Comparison of ENCODE assay signal across 9 mouse cellular contexts in genomic region chr8:122537033-122537432, GRCm38 (mm10). TPM values are rescaled to one million over a fixed set of nuclear protein-coding genes. Genes with fewer than 3 reads are reported as not detected.
DNase-seq lines count a peak whose midpoint lies in the region; ATAC-seq and TF ChIP-seq lines count a peak whose summit lies in the region.
"Had no signal": no experiment of that assay in that cellular context is flagged by ENCODE, and none has a peak within 500 bp of the region (broad histone marks: within the 10 kb centered on the region; RNA-seq: fewer than 3 reads in every experiment).

No protein-coding gene starts in this region.

- no peaks in the 10 kb centered on the region; the same call in 1 of the 2 replicates for H3K36me3 ChIP-seq in intestine, postnatal 0 days (ENCODE audit: control insufficient read depth, insufficient read depth)
- H3K36me3 ChIP-seq in liver, postnatal 0 days (replicated peaks; ENCODE audit: insufficient read depth, low read length): 0 out of 2 replicates have a peak, but pooled peaks cover 2% of the 10 kb centered on the region
- H3K36me3 ChIP-seq: midbrain, embryonic 12.5 days had no signal

- no peak overlapping the region for H3K9ac ChIP-seq in intestine, postnatal 0 days (ENCODE audit: low read depth, low read length)
- H3K9ac ChIP-seq in liver, postnatal 0 days (replicated peaks): peak overlapping the region; percentile 44
- H3K9ac ChIP-seq: midbrain, embryonic 12.5 days had no signal

- no peaks in the 10 kb centered on the region for H3K4me1 ChIP-seq in intestine, postnatal 0 days (replicated peaks; ENCODE audit: control insufficient read depth, insufficient read depth, low read length)
- H3K4me1 ChIP-seq in liver, postnatal 0 days (ENCODE audit: insufficient read depth): peaks cover 34% of the 10 kb centered on the region

- 0 out of 2 replicates have a peak overlapping the region, but pooled peaks have one; percentile 13 for H3K4me2 ChIP-seq in intestine, postnatal 0 days (replicated peaks; ENCODE audit: low read depth)
- peak overlapping the region; percentile 74 for H3K4me2 ChIP-seq in liver, postnatal 0 days (ENCODE audit: low read depth, low read length)
- H3K4me2 ChIP-seq: midbrain, embryonic 12.5 days had no signal

- no peak for TF ChIP-seq CTCF in intestine, postnatal 0 days (IDR thresholded peaks at IDR 0.05; ENCODE audit: low read depth)
- no peak for TF ChIP-seq CTCF in liver, postnatal 0 days (IDR thresholded peaks at IDR 0.05; ENCODE audit: low read depth)

- H3K4me3 ChIP-seq in intestine, postnatal 0 days (ENCODE audit: low read depth, low read length): no peak overlapping the region
- peak overlapping the region; percentile 15; the same call in 1 of the 2 replicates for H3K4me3 ChIP-seq in liver, postnatal 0 days (ENCODE audit: low read depth, low read length)
- H3K4me3 ChIP-seq: midbrain, embryonic 12.5 days had no signal

- H3K27me3 ChIP-seq in intestine, postnatal 0 days (replicated peaks; ENCODE audit: control insufficient read depth, insufficient read depth, low read length): no peaks in the 10 kb centered on the region
- H3K27me3 ChIP-seq in liver, postnatal 0 days (ENCODE audit: insufficient read depth, low read length): no peaks in the 10 kb centered on the region
- H3K27me3 ChIP-seq: midbrain, embryonic 12.5 days had no signal

- H3K9me3 ChIP-seq in intestine, postnatal 0 days (ENCODE audit: control insufficient read depth): no peaks in the 10 kb centered on the region
- no peaks in the 10 kb centered on the region for H3K9me3 ChIP-seq in liver, postnatal 0 days (ENCODE audit: low read length)
- H3K9me3 ChIP-seq: midbrain, embryonic 12.5 days had no signal

- peak; percentile 78 for ATAC-seq in intestine, postnatal 0 days
- ATAC-seq in liver, postnatal 0 days: no peak

- TF ChIP-seq EP300 in liver, postnatal 0 days (IDR thresholded peaks at IDR 0.05; ENCODE audit: low read depth): no peak

- DNase-seq in urinary bladder, postnatal 14 days (ENCODE audit: low spot score): peak; percentile 90
- no peak for DNase-seq in urinary bladder, adult 2 months (ENCODE audit: low spot score)
- no peak for DNase-seq in liver, postnatal 0 days
- peak; percentile 66 for DNase-seq in yolk sac, embryonic 10.5 days (ENCODE audit: low spot score)
- no peak for DNase-seq in cerebellum, postnatal 36 days
- no peak for DNase-seq in adrenal gland, postnatal 10 days
- no peak for DNase-seq in adrenal gland, adult (ENCODE audit: inconsistent age in 2 of 2, low spot score in 1 of 2)

- H3K27ac ChIP-seq in intestine, postnatal 0 days (ENCODE audit: low read depth, low read length): peak overlapping the region; percentile 47
- peak overlapping the region; percentile 80 for H3K27ac ChIP-seq in liver, postnatal 0 days (ENCODE audit: low read depth)
- H3K27ac ChIP-seq: midbrain, embryonic 12.5 days had no signal

- WGBS in intestine, postnatal 0 days: 6% methylated on average over 6 of the region's 6 CpGs
- WGBS in liver, postnatal 0 days (ENCODE audit: insufficient replicate concordance): 50% methylated on average over 6 of the region's 6 CpGs

RNA-seq across cellular contexts. Expression of gene Piezo1, which starts 14.1 kb away (rescaled TPM):
- polyA plus RNA-seq in urinary bladder, adult 2 months (2012; rRNA removed): 68.9 and 70.9 TPM in 2 replicates
- 4.4 and 7.3 TPM in 2 replicates for polyA plus RNA-seq in intestine, postnatal 0 days (2015; fragmentation: Nextera tagmentation; extraction: Ambion mirVana)
- polyA plus RNA-seq in liver, postnatal 0 days (2015; fragmentation: Nextera tagmentation; extraction: Ambion mirVana): 2.6 and 3.4 TPM in 2 replicates
- 10 to 100 TPM; 31.5 to 41.5 TPM for total RNA-seq in adrenal gland, postnatal 10 days (2021)

RNA-seq across cellular contexts. Expression of gene Cdt1, which starts 30.8 kb away (rescaled TPM):
- 6.6 and 9.9 TPM in 2 replicates for polyA plus RNA-seq in urinary bladder, adult 2 months (2012; rRNA removed)
- polyA plus RNA-seq in intestine, postnatal 0 days (2015; fragmentation: Nextera tagmentation; extraction: Ambion mirVana): 13.3 and 14.0 TPM in 2 replicates
- 19.8 and 23.7 TPM in 2 replicates for polyA plus RNA-seq in liver, postnatal 0 days (2015; fragmentation: Nextera tagmentation; extraction: Ambion mirVana)
- total RNA-seq in adrenal gland, postnatal 10 days (2021): 10 to 100 TPM; 17.2 to 20.7 TPM

RNA-seq across cellular contexts. Expression of gene Aprt, which starts 39.7 kb away (rescaled TPM):
- 88.1 and 93.0 TPM in 2 replicates for polyA plus RNA-seq in urinary bladder, adult 2 months (2012; rRNA removed)
- polyA plus RNA-seq in intestine, postnatal 0 days (2015; fragmentation: Nextera tagmentation; extraction: Ambion mirVana): 676 and 681 TPM in 2 replicates
- polyA plus RNA-seq in liver, postnatal 0 days (2015; fragmentation: Nextera tagmentation; extraction: Ambion mirVana): 223 and 249 TPM in 2 replicates
- 10 to 100 TPM; 67.5 to 72.3 TPM for total RNA-seq in adrenal gland, postnatal 10 days (2021)

Comparison
In these comparisons a context has a peak if more than half of its experiments do, and no peak if none do; other contexts are left out.
1. DNase-seq: peak in urinary bladder, postnatal 14 days (single experiment) and yolk sac, embryonic 10.5 days (single experiment); none in urinary bladder, adult 2 months (single experiment), liver, postnatal 0 days (single experiment), cerebellum, postnatal 36 days (0 of 2), adrenal gland, postnatal 10 days (single experiment) and adrenal gland, adult (0 of 2).